Mouse (Mus musculus) embryonic fibroblast, embryonic 13.5 days (primary cell): ENCODE measurements around the gene Mcat.

ENCODE experiments used
- CTCF ChIP-seq: IDR thresholded peaks from 2 replicates; pipeline ENCODE4 v1.5.1; 2011; ENCODE audit warnings: mild to moderate bottlenecking, control low read depth, low read length, moderate library complexity, borderline replicate concordance; ENCODE audit not compliant: insufficient read depth
- POLR2A ChIP-seq: IDR thresholded peaks from 2 replicates; pipeline ENCODE4 v1.6.1; 2011; ENCODE audit warnings: low read depth, mild to moderate bottlenecking, control low read depth, low read length, moderate library complexity

- no peak for TF ChIP-seq POLR2A
- no peak for TF ChIP-seq CTCF
Observed at GRCm38 (mm10) chr15:83566006-83566405, 2.4 kb upstream of the Mcat start.
